Comparison of ENCODE assay signal across 9 mouse cellular contexts in genomic region chr16:36069819-36070575, GRCm38 (mm10). TPM values are rescaled to one million over a fixed set of nuclear protein-coding genes. Genes with fewer than 3 reads are reported as not detected.
DNase-seq lines count a peak whose midpoint lies in the region; ATAC-seq lines count a peak whose summit lies in the region.
"Had no signal": no experiment of that assay in that cellular context is flagged by ENCODE, and none has a peak within 500 bp of the region (broad histone marks: within the 10 kb centered on the region; RNA-seq: fewer than 3 reads in every experiment).

No protein-coding gene starts in this region.

- H3K4me1 ChIP-seq in heart, embryonic 16.5 days (ENCODE audit: control insufficient read depth, insufficient read depth, low read length) = peaks cover 37% of the 10 kb centered on the region
- H3K4me1 ChIP-seq in hindbrain, embryonic 13.5 days (replicated peaks) = peaks cover 36% of the 10 kb centered on the region
- H3K4me1 ChIP-seq in midbrain, embryonic 14.5 days (ENCODE audit: control insufficient read depth, insufficient read depth, low read length) = peaks cover 21% of the 10 kb centered on the region

- H3K9me3 ChIP-seq in heart, embryonic 16.5 days (replicated peaks; ENCODE audit: control insufficient read depth, low read length) = no peaks in the 10 kb centered on the region
- H3K9me3 ChIP-seq in hindbrain, embryonic 13.5 days = no peaks in the 10 kb centered on the region
- no peaks in the 10 kb centered on the region for H3K9me3 ChIP-seq in midbrain, embryonic 14.5 days (ENCODE audit: control insufficient read depth, low read length)

- no peaks in the 10 kb centered on the region for H3K27me3 ChIP-seq in heart, embryonic 16.5 days (ENCODE audit: control insufficient read depth, insufficient read depth, low read length)
- H3K27me3 ChIP-seq in hindbrain, embryonic 13.5 days = no peaks in the 10 kb centered on the region
- H3K27me3 ChIP-seq in midbrain, embryonic 14.5 days (ENCODE audit: control insufficient read depth, insufficient read depth, low read length) = no peaks in the 10 kb centered on the region

- H3K27ac ChIP-seq in heart, embryonic 16.5 days (ENCODE audit: low read length) = peak overlapping the region; percentile 63
- H3K27ac ChIP-seq in hindbrain, embryonic 13.5 days = no peak overlapping the region
- no peak overlapping the region for H3K27ac ChIP-seq in midbrain, embryonic 14.5 days (replicated peaks; ENCODE audit: low read depth, low read length)

- no peak for ATAC-seq in heart, embryonic 16.5 days (replicated peaks; ENCODE audit: extremely low read depth, insufficient read depth, low FRiP score)
- ATAC-seq in hindbrain, embryonic 13.5 days (ENCODE audit: low FRiP score) = no peak
- no peak for ATAC-seq in midbrain, embryonic 14.5 days (ENCODE audit: low FRiP score, low TSS enrichment)
- ATAC-seq in megakaryocyte-erythroid progenitor cell, adult 5-6 weeks (replicated peaks; ENCODE audit: low FRiP score, low TSS enrichment, poor library complexity, severe bottlenecking) = no peak

- peaks cover 9% of the 10 kb centered on the region for H3K36me3 ChIP-seq in heart, embryonic 16.5 days (ENCODE audit: control insufficient read depth, insufficient read depth)
- H3K36me3 ChIP-seq in hindbrain, embryonic 13.5 days = no peaks in the 10 kb centered on the region
- no peaks in the 10 kb centered on the region for H3K36me3 ChIP-seq in midbrain, embryonic 14.5 days (ENCODE audit: control insufficient read depth, insufficient read depth, low read length)

- WGBS in heart, embryonic 16.5 days = 21% methylated on average over 9 of the region's 9 CpGs
- WGBS in hindbrain, embryonic 13.5 days = 40% methylated on average over 9 of the region's 9 CpGs
- 39% methylated on average over 9 of the region's 9 CpGs for WGBS in midbrain, embryonic 14.5 days

- no peak for DNase-seq in heart, adult 11 months
- DNase-seq in Muller cell, postnatal 12 days (ENCODE audit: inconsistent ontology term) = peak; percentile 12
- DNase-seq in midbrain, embryonic 14.5 days = peak; percentile 34
- DNase-seq in gastrocnemius, postnatal 10 days = no peak
- no peak for DNase-seq in spleen, postnatal 4 days (ENCODE audit: low spot score in 2 of 2)
- DNase-seq: adrenal gland, adult 2 months had no signal

- H3K4me2 ChIP-seq in heart, embryonic 16.5 days (ENCODE audit: low read depth, low read length) = peak overlapping the region; percentile 79
- H3K4me2 ChIP-seq in hindbrain, embryonic 13.5 days = peak overlapping the region; percentile 82
- peak overlapping the region; percentile 83 for H3K4me2 ChIP-seq in midbrain, embryonic 14.5 days (ENCODE audit: low read length)

- peak overlapping the region; percentile 71 for H3K4me3 ChIP-seq in heart, embryonic 16.5 days (ENCODE audit: low read length)
- H3K4me3 ChIP-seq in hindbrain, embryonic 13.5 days = peak overlapping the region; percentile 75
- peak overlapping the region; percentile 76 for H3K4me3 ChIP-seq in midbrain, embryonic 14.5 days (replicated peaks; ENCODE audit: low read depth, low read length)

- H3K9ac ChIP-seq in heart, embryonic 16.5 days (ENCODE audit: low read length) = peak overlapping the region; percentile 95
- 0 out of 2 replicates have a peak overlapping the region, but pooled peaks have one; percentile 0 for H3K9ac ChIP-seq in hindbrain, embryonic 13.5 days
- H3K9ac ChIP-seq in midbrain, embryonic 14.5 days (replicated peaks; ENCODE audit: low read length) = peak overlapping the region; percentile 84; the same call in 1 of the 2 replicates

RNA-seq across cellular contexts. Expression of gene Fam162a, which starts 1.4 kb away (rescaled TPM):
- polyA plus RNA-seq in heart, embryonic 16.5 days (2015; fragmentation: Nextera tagmentation; extraction: Ambion mirVana) = 952 and 987 TPM in 2 replicates
- polyA plus RNA-seq in hindbrain, embryonic 13.5 days (2015; fragmentation: Nextera tagmentation; extraction: Ambion mirVana) = 144 and 159 TPM in 2 replicates
- 126 and 132 TPM in 2 replicates for polyA plus RNA-seq in midbrain, embryonic 14.5 days (2014; fragmentation: Nextera tagmentation; extraction: Ambion mirVana)
- 100 to 1,000 TPM; 130 to 134 TPM for total RNA-seq in gastrocnemius, postnatal 10 days (2021)
- 205 and 208 TPM in 2 replicates for total RNA-seq in megakaryocyte-erythroid progenitor cell, adult 5-6 weeks (2014; fragmentation: Nextera tagmentation)
- total RNA-seq in megakaryocyte-erythroid progenitor cell, adult 5-6 weeks (2017) = 137 and 156 TPM in 2 replicates

RNA-seq across cellular contexts. Expression of gene Ccdc58, which starts 1.5 kb away (rescaled TPM):
- polyA plus RNA-seq in heart, embryonic 16.5 days (2015; fragmentation: Nextera tagmentation; extraction: Ambion mirVana) = 82.2 and 98.9 TPM in 2 replicates
- 35.2 and 42.1 TPM in 2 replicates for polyA plus RNA-seq in hindbrain, embryonic 13.5 days (2015; fragmentation: Nextera tagmentation; extraction: Ambion mirVana)
- polyA plus RNA-seq in midbrain, embryonic 14.5 days (2014; fragmentation: Nextera tagmentation; extraction: Ambion mirVana) = 27.7 and 29.7 TPM in 2 replicates
- 10 to 100 TPM; 36.4 to 42.3 TPM for total RNA-seq in gastrocnemius, postnatal 10 days (2021)
- total RNA-seq in megakaryocyte-erythroid progenitor cell, adult 5-6 weeks (2014; fragmentation: Nextera tagmentation) = 119 and 149 TPM in 2 replicates
- total RNA-seq in megakaryocyte-erythroid progenitor cell, adult 5-6 weeks (2017) = 93.2 and 218 TPM in 2 replicates

RNA-seq across cellular contexts. Expression of gene Wdr5b, which starts 29.0 kb away (rescaled TPM):
- 6.5 and 6.9 TPM in 2 replicates for polyA plus RNA-seq in heart, embryonic 16.5 days (2015; fragmentation: Nextera tagmentation; extraction: Ambion mirVana)
- 14.1 and 14.8 TPM in 2 replicates for polyA plus RNA-seq in hindbrain, embryonic 13.5 days (2015; fragmentation: Nextera tagmentation; extraction: Ambion mirVana)
- polyA plus RNA-seq in midbrain, embryonic 14.5 days (2014; fragmentation: Nextera tagmentation; extraction: Ambion mirVana) = 14.4 and 16.9 TPM in 2 replicates
- total RNA-seq in gastrocnemius, postnatal 10 days (2021) = 1 to 10 TPM; 3.1 to 4.4 TPM
- total RNA-seq in megakaryocyte-erythroid progenitor cell, adult 5-6 weeks (2014; fragmentation: Nextera tagmentation) = 6.6 and 8.3 TPM in 2 replicates
- 9.2 and 9.3 TPM in 2 replicates for total RNA-seq in megakaryocyte-erythroid progenitor cell, adult 5-6 weeks (2017)

Comparison
In these comparisons a context has a peak if more than half of its experiments do, and no peak if none do; other contexts are left out.
1. H3K9ac ChIP-seq: peak in every context shown above with its lines; median percentile 95 in heart, embryonic 16.5 days; 84 in midbrain, embryonic 14.5 days; 0 in hindbrain, embryonic 13.5 days.
2. DNase-seq: peak in Muller cell, postnatal 12 days (single experiment) and midbrain, embryonic 14.5 days (single experiment); none in heart, adult 11 months (single experiment), gastrocnemius, postnatal 10 days (single experiment) and spleen, postnatal 4 days (0 of 2).
3. Peak in every context shown above with its lines, with median percentiles within 50 percentile points of each other: H3K4me2 ChIP-seq and H3K4me3 ChIP-seq.